Mouse (Mus musculus): ENCODE results near the gene Olfr1395. TPM values are rescaled to one million over a fixed set of nuclear protein-coding genes. Genes with fewer than 3 reads are reported as not detected.
A peak's percentile ranks its signal among the peaks of the same experiment; 100 is the strongest.

The Olfr1395 gene
- total RNA-seq (2017), result not detected in 3 replicates

- no peak for ATAC-seq (replicated peaks; ENCODE audit: insufficient number of reproducible peaks, low FRiP score, low TSS enrichment, poor library complexity, severe bottlenecking)
Measured at GRCm38 (mm10) chr11:49141974-49142373, at the start of gene Olfr1395. TSS of gene Olfr1395 (plus strand) at chr11:49142274.

DNA sequence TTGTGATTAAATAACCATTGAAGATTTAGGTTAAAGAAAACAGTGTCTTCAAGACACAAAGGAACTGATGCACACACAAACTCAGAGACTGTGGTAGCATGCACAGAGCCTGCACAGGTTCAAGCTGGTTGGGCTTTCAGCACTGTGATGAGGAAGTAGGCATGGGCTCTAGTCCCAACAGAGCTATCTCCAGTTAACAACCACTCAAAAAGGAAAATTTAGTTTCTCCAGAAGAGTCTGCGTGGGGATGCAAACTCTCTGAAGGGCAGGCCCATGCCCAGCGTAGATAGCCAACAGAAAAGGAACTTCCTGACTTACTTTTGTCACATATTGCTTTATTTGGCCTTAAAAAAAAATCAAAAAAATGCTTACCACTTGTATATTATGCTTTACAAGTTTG, 49.3 kb upstream of the Olfr1395 start:
- ATAC-seq (replicated peaks; ENCODE audit: insufficient number of reproducible peaks, low FRiP score, low TSS enrichment, poor library complexity, severe bottlenecking), result no peak

- ATAC-seq (replicated peaks; ENCODE audit: insufficient number of reproducible peaks, low FRiP score, low TSS enrichment, poor library complexity, severe bottlenecking), result 0 out of 2 replicates have a peak, but pooled peaks have one; percentile 34
Measured at GRCm38 (mm10) chr11:49093861-49094660, 48.0 kb upstream of the Olfr1395 start.

DNA sequence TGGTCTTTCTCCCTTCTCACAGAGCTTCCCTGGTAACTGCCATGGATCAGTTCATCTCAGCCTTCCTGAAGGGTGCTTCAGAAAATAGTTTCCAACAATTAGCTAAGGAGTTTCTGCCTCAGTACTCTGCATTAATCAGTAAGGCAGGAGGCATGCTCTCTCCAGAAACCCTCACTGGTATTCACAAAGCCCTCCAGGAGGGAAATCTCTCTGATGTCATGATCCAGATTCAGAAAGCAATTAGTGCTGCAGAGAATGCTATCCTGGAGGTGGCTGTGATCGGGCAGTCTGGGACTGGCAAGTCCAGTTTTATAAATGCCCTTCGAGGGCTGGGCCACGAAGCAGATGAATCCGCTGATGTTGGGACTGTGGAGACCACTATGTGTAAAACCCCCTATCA, 46.7 kb upstream of the Olfr1395 start:
- ATAC-seq (replicated peaks; ENCODE audit: insufficient number of reproducible peaks, low FRiP score, low TSS enrichment, poor library complexity, severe bottlenecking), result no peak

DNA sequence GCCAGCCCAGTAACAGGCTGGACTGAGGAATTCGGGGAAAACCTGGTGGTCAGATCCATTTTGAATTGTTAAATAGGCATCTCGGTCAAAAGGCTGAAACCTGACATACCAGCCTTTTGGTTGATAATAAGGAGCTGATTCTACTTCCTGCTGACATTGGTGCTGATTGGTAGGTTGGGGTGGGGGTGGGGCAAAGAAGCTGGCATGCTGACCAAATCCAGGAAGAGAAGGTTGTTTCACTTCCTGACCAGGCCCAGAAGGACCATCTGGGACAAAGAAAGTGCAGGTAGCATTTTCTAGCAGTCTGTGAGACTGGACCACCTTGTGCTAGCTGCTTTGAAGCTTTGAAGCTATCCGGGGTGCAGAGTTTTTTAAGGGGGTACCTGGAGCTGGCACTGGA, 41.7 kb upstream of the Olfr1395 start:
- peak; percentile 75 for ATAC-seq (replicated peaks; ENCODE audit: insufficient number of reproducible peaks, low FRiP score, low TSS enrichment, poor library complexity, severe bottlenecking)

GRCm38 (mm10) chr11:49101500-49101899, 40.6 kb upstream of the Olfr1395 start:
- 0 out of 2 replicates have a peak, but pooled peaks have one; percentile 26 for ATAC-seq (replicated peaks; ENCODE audit: insufficient number of reproducible peaks, low FRiP score, low TSS enrichment, poor library complexity, severe bottlenecking)

GRCm38 (mm10) chr11:49103047-49103693, 38.9 kb upstream of the Olfr1395 start:
- ATAC-seq (replicated peaks; ENCODE audit: insufficient number of reproducible peaks, low FRiP score, low TSS enrichment, poor library complexity, severe bottlenecking), result peak; percentile 55; the same call in 1 of the 2 replicates

- ATAC-seq (replicated peaks; ENCODE audit: insufficient number of reproducible peaks, low FRiP score, low TSS enrichment, poor library complexity, severe bottlenecking), result no peak
Measured at GRCm38 (mm10) chr11:49105752-49106151, 36.3 kb upstream of the Olfr1395 start.

DNA sequence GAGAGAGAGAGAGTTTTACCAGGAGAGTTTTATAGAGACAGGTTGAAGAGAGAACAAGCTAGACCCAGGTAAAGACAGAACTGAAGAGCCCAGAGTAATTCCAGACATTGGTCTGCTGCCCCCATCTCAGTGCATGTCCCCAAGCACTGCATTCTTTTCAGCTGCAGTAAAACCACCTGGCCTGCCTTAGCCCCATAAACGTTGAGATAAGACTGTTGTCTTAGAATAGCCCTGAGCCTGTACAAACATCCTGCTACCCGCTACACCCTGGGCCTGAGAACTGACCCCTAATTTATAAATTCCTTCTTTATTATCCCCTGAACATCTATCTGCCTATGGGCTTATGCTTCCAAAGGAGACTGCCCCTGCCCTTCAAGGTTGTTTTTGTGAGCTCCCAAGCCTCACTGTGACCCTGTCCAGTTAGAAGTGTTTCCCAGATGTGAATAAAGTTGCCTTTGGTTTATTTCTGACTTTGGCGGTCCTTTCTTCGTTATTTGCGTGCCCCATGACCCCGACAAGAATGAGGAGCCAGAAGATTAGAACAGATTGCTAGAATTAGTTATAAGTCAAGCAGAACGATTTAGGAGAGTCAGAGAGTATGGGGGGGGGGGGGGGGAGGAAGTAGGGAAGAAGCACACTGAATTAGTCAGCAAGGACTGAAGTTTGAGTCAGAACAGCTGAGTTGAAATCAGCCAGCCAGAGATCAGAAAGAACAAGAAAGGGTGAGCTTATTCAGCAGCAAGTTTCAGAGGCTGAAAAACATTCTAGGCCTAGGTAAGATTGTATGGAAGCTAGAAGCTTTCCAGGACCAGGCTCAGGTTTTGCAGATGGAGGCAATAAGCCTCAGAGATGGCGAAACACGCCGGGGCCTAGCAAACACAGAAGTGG, 34.2 kb upstream of the Olfr1395 start:
- ATAC-seq (replicated peaks; ENCODE audit: insufficient number of reproducible peaks, low FRiP score, low TSS enrichment, poor library complexity, severe bottlenecking), result no peak

DNA sequence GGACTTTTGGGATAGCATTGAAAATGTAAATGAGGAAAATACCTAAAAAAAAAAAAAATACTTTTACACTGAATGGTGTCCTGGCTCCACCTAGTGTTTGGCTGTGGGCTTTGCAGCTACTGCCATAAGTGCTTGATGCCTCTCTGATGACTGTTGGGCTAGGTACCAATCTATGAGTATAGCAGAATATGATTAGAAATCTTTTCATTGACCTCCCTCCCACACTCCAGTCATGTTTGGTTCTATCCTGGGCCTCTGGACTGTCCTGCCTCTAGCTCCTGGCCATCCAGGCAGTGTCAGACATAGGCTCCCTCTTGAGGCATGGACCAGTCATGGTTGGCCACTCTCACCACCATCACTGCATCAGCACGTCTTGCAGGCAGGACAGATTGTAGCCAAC, 33.2 kb upstream of the Olfr1395 start:
- ATAC-seq (replicated peaks; ENCODE audit: insufficient number of reproducible peaks, low FRiP score, low TSS enrichment, poor library complexity, severe bottlenecking), result peak; percentile 54

- ATAC-seq (replicated peaks; ENCODE audit: insufficient number of reproducible peaks, low FRiP score, low TSS enrichment, poor library complexity, severe bottlenecking), result no peak
Measured at GRCm38 (mm10) chr11:49111000-49111399, 31.1 kb upstream of the Olfr1395 start.

GRCm38 (mm10) chr11:49112624-49113219, 29.4 kb upstream of the Olfr1395 start:
- ATAC-seq (replicated peaks; ENCODE audit: insufficient number of reproducible peaks, low FRiP score, low TSS enrichment, poor library complexity, severe bottlenecking), result no peak

DNA sequence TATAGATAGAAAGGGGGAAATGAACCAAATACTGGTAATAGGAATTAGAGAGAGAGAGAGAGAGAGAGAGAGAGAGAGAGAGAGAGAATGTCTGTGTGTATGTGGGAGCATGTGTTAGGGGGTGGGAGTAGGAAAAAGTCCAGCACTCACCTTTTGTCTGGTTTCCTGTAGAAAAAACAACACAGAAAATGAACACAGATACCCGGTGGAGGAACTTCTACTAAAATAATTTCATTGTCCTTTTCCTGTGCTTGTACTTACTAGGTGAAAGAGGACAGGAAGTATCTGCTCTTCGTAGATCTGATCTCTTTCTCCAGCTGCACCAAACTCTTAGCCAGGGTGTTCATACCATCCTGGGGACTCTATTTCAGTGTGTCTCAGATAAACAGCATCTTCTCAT, 27.9 kb upstream of the Olfr1395 start:
- no peak for ATAC-seq (replicated peaks; ENCODE audit: insufficient number of reproducible peaks, low FRiP score, low TSS enrichment, poor library complexity, severe bottlenecking)

- ATAC-seq (replicated peaks; ENCODE audit: insufficient number of reproducible peaks, low FRiP score, low TSS enrichment, poor library complexity, severe bottlenecking), result no peak
Measured at GRCm38 (mm10) chr11:49114774-49115173, 27.3 kb upstream of the Olfr1395 start, which contains the start of gene Olfr1396. TSS of gene Olfr1396 (minus strand) at chr11:49114874.

DNA sequence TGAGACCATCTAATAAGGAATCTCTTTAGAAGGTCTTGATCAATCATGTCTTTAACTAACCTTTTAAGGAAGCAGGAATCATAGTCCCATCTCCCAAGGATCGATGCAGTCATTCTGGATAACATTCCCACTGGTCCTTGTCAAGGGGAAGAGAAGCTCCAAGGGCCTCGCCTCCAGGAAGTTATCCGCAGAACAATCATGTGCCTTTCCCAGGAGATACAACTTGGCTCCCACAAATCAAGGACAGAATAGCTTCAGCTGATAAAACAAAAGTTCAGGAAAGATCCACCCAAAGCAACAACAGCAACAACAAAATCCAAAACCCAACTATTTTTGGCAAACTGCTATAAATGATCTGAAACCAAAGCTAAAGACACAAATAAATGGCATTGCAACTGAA, 22.4 kb upstream of the Olfr1395 start:
- no peak for ATAC-seq (replicated peaks; ENCODE audit: insufficient number of reproducible peaks, low FRiP score, low TSS enrichment, poor library complexity, severe bottlenecking)

GRCm38 (mm10) chr11:49124169-49124568, 17.9 kb upstream of the Olfr1395 start:
- ATAC-seq (replicated peaks; ENCODE audit: insufficient number of reproducible peaks, low FRiP score, low TSS enrichment, poor library complexity, severe bottlenecking), result no peak

GRCm38 (mm10) chr11:49154077-49154476, 12.0 kb downstream of the Olfr1395 start, which contains the start of gene Olfr1394:
TSS of gene Olfr1394 (plus strand) at chr11:49154377.
- no peak for ATAC-seq (replicated peaks; ENCODE audit: insufficient number of reproducible peaks, low FRiP score, low TSS enrichment, poor library complexity, severe bottlenecking)
